Mouse (Mus musculus) embryonic fibroblast, embryonic 13.5 days (primary cell): Measurements from ENCODE around the gene Wnt2b. TPM values are rescaled to one million over a fixed set of nuclear protein-coding genes. Genes with fewer than 3 reads are reported as not detected.

Experiments
- H3K27ac ChIP-seq: 2 replicates; pipeline ENCODE4 v1.5.1; 2012; ENCODE audit warnings: low read length, control low read depth, inconsistent platforms; ENCODE audit not compliant: insufficient read depth
- H3K4me1 ChIP-seq: 2 replicates; pipeline ENCODE4 v1.6.1; 2011; ENCODE audit warnings: low read length; ENCODE audit not compliant: control insufficient read depth, insufficient read depth
- H3K4me3 ChIP-seq: 2 replicates; pipeline ENCODE4 v1.5.1; 2011; ENCODE audit warnings: mild to moderate bottlenecking, control low read depth, low read length; ENCODE audit not compliant: insufficient read depth
- CTCF ChIP-seq: IDR thresholded peaks from 2 replicates; pipeline ENCODE4 v1.5.1; 2011; ENCODE audit warnings: mild to moderate bottlenecking, control low read depth, low read length, moderate library complexity, borderline replicate concordance; ENCODE audit not compliant: insufficient read depth
- POLR2A ChIP-seq: IDR thresholded peaks from 2 replicates; pipeline ENCODE4 v1.6.1; 2011; ENCODE audit warnings: low read depth, mild to moderate bottlenecking, control low read depth, low read length, moderate library complexity
- polyA plus RNA-seq: library from polyadenylated mRNA; stranded (reverse); fragments of >200 nt; gene quantifications from 2 replicates; pipeline ENCODE4 v1.2.4, GENCODE M21; 2011; ENCODE audit warnings: low read depth; ENCODE audit not compliant: missing spikeins, insufficient read length

Wnt2b gene
- polyA plus RNA-seq, 1 experiment = 2.5 TPM

- TF ChIP-seq CTCF (no peak), POLR2A (no peak)
- H3K27ac ChIP-seq = no peak overlapping the region
- no peak overlapping the region for H3K4me3 ChIP-seq
- no peaks in the 10 kb centered on the region for H3K4me1 ChIP-seq
These were observed 4.4 kb upstream of the Wnt2b start for GRCm38 (mm10) chr3:104965991-104966554.

GRCm38 (mm10) chr3:104965070-104965855 is 3.5 kb upstream of the Wnt2b start:
- Histone ChIP-seq H3K27ac (no peak overlapping the region), H3K4me3 (no peak overlapping the region), H3K4me1 (no peaks in the 10 kb centered on the region)
- TF ChIP-seq CTCF = no peak
- TF ChIP-seq POLR2A = no peak

GRCm38 (mm10) chr3:104963331-104964276 is 1.9 kb upstream of the Wnt2b start:
- TF ChIP-seq POLR2A (no peak), CTCF (no peak)
- Histone ChIP-seq H3K4me1 (no peaks in the 10 kb centered on the region), H3K4me3 (no peak overlapping the region), H3K27ac (no peak overlapping the region)

- Histone ChIP-seq H3K4me1 (no peaks in the 10 kb centered on the region), H3K4me3 (no peak overlapping the region)
These were observed 1.1 kb upstream of the Wnt2b start for GRCm38 (mm10) chr3:104962866-104963265.

GRCm38 (mm10) chr3:104962141-104962611 is 455 bp upstream of the Wnt2b start:
- TF ChIP-seq CTCF (no peak), POLR2A (no peak)

More at GRCm38 (mm10) chr3:104962866-104963265, 1.1 kb upstream of the Wnt2b start:
- no peak for TF ChIP-seq CTCF
- no peak for TF ChIP-seq POLR2A
- no peak overlapping the region for H3K27ac ChIP-seq

GRCm38 (mm10) chr3:104960026-104961000 is 1.4 kb downstream of the Wnt2b start:
- TF ChIP-seq CTCF (no peak), POLR2A (no peak)
- no peak overlapping the region for H3K4me3 ChIP-seq
- H3K27ac ChIP-seq = no peak overlapping the region
- no peaks in the 10 kb centered on the region for H3K4me1 ChIP-seq

More at GRCm38 (mm10) chr3:104962141-104962611, 455 bp upstream of the Wnt2b start:
- H3K27ac ChIP-seq = no peak overlapping the region
- H3K4me3 ChIP-seq = peak overlapping the region; percentile 29; the same call in 1 of the 2 replicates
- no peaks in the 10 kb centered on the region for H3K4me1 ChIP-seq

GRCm38 (mm10) chr3:104956131-104956581 is 5.6 kb downstream of the Wnt2b start:
- Histone ChIP-seq H3K4me3 (no peak overlapping the region), H3K4me1 (no peaks in the 10 kb centered on the region), H3K27ac (no peak overlapping the region)
- TF ChIP-seq POLR2A (no peak), CTCF (no peak)

- no peak for TF ChIP-seq CTCF
- TF ChIP-seq POLR2A = no peak
- Histone ChIP-seq H3K4me1 (no peaks in the 10 kb centered on the region), H3K4me3 (no peak overlapping the region), H3K27ac (no peak overlapping the region)
These were observed 7.2 kb downstream of the Wnt2b start for GRCm38 (mm10) chr3:104954551-104954950.
